Mouse (Mus musculus): Measurements from ENCODE around the gene Rdh16f1. TPM values are rescaled to one million over a fixed set of nuclear protein-coding genes. Genes with fewer than 3 reads are reported as not detected.

Rdh16f1 gene
- total RNA-seq, 1 experiment, result not detected

- TF ChIP-seq CHD2 (IDR thresholded peaks at IDR 0.05; ENCODE audit: low read depth, low read length) (no peak), MAFK (IDR thresholded peaks at IDR 0.05; ENCODE audit: insufficient read depth, low read depth, low read length) (no peak), ZC3H11A (IDR thresholded peaks at IDR 0.05; ENCODE audit: borderline replicate concordance, low read depth, low read length) (no peak), ZNF384 (IDR thresholded peaks at IDR 0.05; ENCODE audit: low read depth, low read length) (no peak), HCFC1 (IDR thresholded peaks at IDR 0.05; ENCODE audit: borderline replicate concordance, insufficient read depth, low read length) (no peak)
- Histone ChIP-seq H3K4me1 (ENCODE audit: control insufficient read depth in 2 of 2, insufficient read depth in 2 of 2, low read length in 2 of 2, poor library complexity in 1 of 2) (peaks cover 4 to 32% of the 10 kb centered on the region in 2 experiments; a peak in 3 of 4 replicates), H3K27ac (ENCODE audit: insufficient read depth, low read depth, low read length, poor library complexity, severe bottlenecking) (no peak overlapping the region), H3K9me3 (ENCODE audit: control insufficient read depth, insufficient read depth, low read depth, low read length) (no peaks in the 10 kb centered on the region), H3K4me3 (ENCODE audit: insufficient read depth in 1 of 2, low read depth in 1 of 2, low read length in 2 of 2, poor library complexity in 1 of 2, severe bottlenecking in 1 of 2) (peak overlapping the region; percentile 2 to 58; a peak in 3 of 4 replicates), H3K36me3 (ENCODE audit: control insufficient read depth, insufficient read depth, low read length, poor library complexity, severe bottlenecking) (peaks cover 3% of the 10 kb centered on the region; the same call in 1 of the 2 replicates), H3K9ac (ENCODE audit: insufficient read depth, low read depth, low read length, poor library complexity, severe bottlenecking) (peak overlapping the region; percentile 27; the same call in 1 of the 2 replicates)
- in situ Hi-C loops (cut with MboI; ENCODE audit: low sequenced_read_pairs in 2 of 2, unreplicated experiment in 2 of 2), result no loop called here
- DNase-seq (ENCODE audit: low read depth, low spot score), result no peak
Observed at GRCm38 (mm10) chr10:127750136-127750777, 9.3 kb upstream of the Rdh16f1 start.

GRCm38 (mm10) chr10:127751548-127751947, 8.0 kb upstream of the Rdh16f1 start, which contains the start of gene Gpr182:
Gene Gpr182 (minus strand): TSS chr10:127751732.
- in situ Hi-C loops (cut with MboI; ENCODE audit: low sequenced_read_pairs in 2 of 2, unreplicated experiment in 2 of 2), result no loop called here
- H3K4me1 ChIP-seq (ENCODE audit: control insufficient read depth in 2 of 2, insufficient read depth in 2 of 2, low read length in 2 of 2, poor library complexity in 1 of 2), result peaks cover 0 to 26% of the 10 kb centered on the region in 2 experiments; a peak in 3 of 4 replicates
- DNase-seq (ENCODE audit: low read depth, low spot score), result no peak
- TF ChIP-seq CHD2 (IDR thresholded peaks at IDR 0.05; ENCODE audit: low read depth, low read length) (no peak), MAFK (IDR thresholded peaks at IDR 0.05; ENCODE audit: insufficient read depth, low read depth, low read length) (no peak), HCFC1 (IDR thresholded peaks at IDR 0.05; ENCODE audit: borderline replicate concordance, insufficient read depth, low read length) (no peak), ZNF384 (IDR thresholded peaks at IDR 0.05; ENCODE audit: low read depth, low read length) (no peak)
- no peak within 1 kb of the TSS for H3K27ac ChIP-seq (ENCODE audit: insufficient read depth, low read depth, low read length, poor library complexity, severe bottlenecking)
- no peaks in the 10 kb centered on the region for H3K36me3 ChIP-seq (ENCODE audit: control insufficient read depth, insufficient read depth, low read length, poor library complexity, severe bottlenecking)
- peak within 1 kb of the TSS; percentile 2 to 58; a peak in 3 of 4 replicates for H3K4me3 ChIP-seq (ENCODE audit: insufficient read depth in 1 of 2, low read depth in 1 of 2, low read length in 2 of 2, poor library complexity in 1 of 2, severe bottlenecking in 1 of 2)
- H3K9ac ChIP-seq (ENCODE audit: insufficient read depth, low read depth, low read length, poor library complexity, severe bottlenecking), result no peak within 1 kb of the TSS
- H3K9me3 ChIP-seq (ENCODE audit: control insufficient read depth, insufficient read depth, low read depth, low read length), result no peaks in the 10 kb centered on the region

- H3K4me1 ChIP-seq (ENCODE audit: control insufficient read depth in 2 of 2, insufficient read depth in 2 of 2, low read length in 2 of 2, poor library complexity in 1 of 2), result peaks cover 0 to 10% of the 10 kb centered on the region in 2 experiments; a peak in 1 of 4 replicates
- no peak overlapping the region for H3K9ac ChIP-seq (ENCODE audit: insufficient read depth, low read depth, low read length, poor library complexity, severe bottlenecking)
- no peak for TF ChIP-seq ZC3H11A (IDR thresholded peaks at IDR 0.05; ENCODE audit: borderline replicate concordance, low read depth, low read length)
- TF ChIP-seq CHD2 (IDR thresholded peaks at IDR 0.05; ENCODE audit: low read depth, low read length), result no peak
- no peak for TF ChIP-seq ZNF384 (IDR thresholded peaks at IDR 0.05; ENCODE audit: low read depth, low read length)
- TF ChIP-seq HCFC1 (IDR thresholded peaks at IDR 0.05; ENCODE audit: borderline replicate concordance, insufficient read depth, low read length), result no peak
- no peak for TF ChIP-seq MAFK (IDR thresholded peaks at IDR 0.05; ENCODE audit: insufficient read depth, low read depth, low read length)
- no peaks in the 10 kb centered on the region for H3K36me3 ChIP-seq (ENCODE audit: control insufficient read depth, insufficient read depth, low read length, poor library complexity, severe bottlenecking)
- H3K9me3 ChIP-seq (ENCODE audit: control insufficient read depth, insufficient read depth, low read depth, low read length), result no peaks in the 10 kb centered on the region
- DNase-seq (ENCODE audit: low read depth, low spot score), result no peak
- H3K4me3 ChIP-seq (ENCODE audit: insufficient read depth in 1 of 2, low read depth in 1 of 2, low read length in 2 of 2, poor library complexity in 1 of 2, severe bottlenecking in 1 of 2), result no peak overlapping the region
- in situ Hi-C loops (cut with MboI; ENCODE audit: low sequenced_read_pairs in 2 of 2, unreplicated experiment in 2 of 2), result no loop called here
- H3K27ac ChIP-seq (ENCODE audit: insufficient read depth, low read depth, low read length, poor library complexity, severe bottlenecking), result no peak overlapping the region
Observed at GRCm38 (mm10) chr10:127754566-127755166, 4.9 kb upstream of the Rdh16f1 start.

GRCm38 (mm10) chr10:127755246-127755645, 4.3 kb upstream of the Rdh16f1 start:
- Histone ChIP-seq H3K9me3 (ENCODE audit: control insufficient read depth, insufficient read depth, low read depth, low read length) (no peaks in the 10 kb centered on the region), H3K9ac (ENCODE audit: insufficient read depth, low read depth, low read length, poor library complexity, severe bottlenecking) (no peak overlapping the region), H3K36me3 (ENCODE audit: control insufficient read depth, insufficient read depth, low read length, poor library complexity, severe bottlenecking) (no peaks in the 10 kb centered on the region), H3K4me3 (ENCODE audit: insufficient read depth in 1 of 2, low read depth in 1 of 2, low read length in 2 of 2, poor library complexity in 1 of 2, severe bottlenecking in 1 of 2) (no peak overlapping the region), H3K27ac (ENCODE audit: insufficient read depth, low read depth, low read length, poor library complexity, severe bottlenecking) (no peak overlapping the region), H3K4me1 (ENCODE audit: control insufficient read depth in 2 of 2, insufficient read depth in 2 of 2, low read length in 2 of 2, poor library complexity in 1 of 2) (peaks cover 0 to 6% of the 10 kb centered on the region in 2 experiments; a peak in 1 of 4 replicates)
- in situ Hi-C loops (cut with MboI; ENCODE audit: low sequenced_read_pairs in 2 of 2, unreplicated experiment in 2 of 2), result no loop called here
- DNase-seq (ENCODE audit: low read depth, low spot score), result no peak
- TF ChIP-seq ZC3H11A (IDR thresholded peaks at IDR 0.05; ENCODE audit: borderline replicate concordance, low read depth, low read length), result no peak
- TF ChIP-seq MAFK (IDR thresholded peaks at IDR 0.05; ENCODE audit: insufficient read depth, low read depth, low read length), result no peak
- no peak for TF ChIP-seq ZNF384 (IDR thresholded peaks at IDR 0.05; ENCODE audit: low read depth, low read length)
- TF ChIP-seq HCFC1 (IDR thresholded peaks at IDR 0.05; ENCODE audit: borderline replicate concordance, insufficient read depth, low read length), result no peak
